8 mouse cellular contexts compared by ENCODE assay signal in genomic region chr6:118592662-118593376, GRCm38 (mm10). TPM values are rescaled to one million over a fixed set of nuclear protein-coding genes. Genes with fewer than 3 reads are reported as not detected.
DNase-seq lines count a peak whose midpoint lies in the region; ATAC-seq lines count a peak whose summit lies in the region.

No protein-coding gene starts in this region.

- 22% methylated on average over 21 of the region's 21 CpGs for WGBS in neural tube, embryonic 11.5 days
- 28% methylated on average over 21 of the region's 21 CpGs for WGBS in liver, embryonic 13.5 days (ENCODE audit: insufficient replicate concordance)

- H3K4me1 ChIP-seq in neural tube, embryonic 11.5 days (ENCODE audit: control insufficient read depth, insufficient read depth, low read length): peaks cover 4% of the 10 kb centered on the region; the same call in 1 of the 2 replicates
- peaks cover 11% of the 10 kb centered on the region for H3K4me1 ChIP-seq in liver, embryonic 13.5 days (replicated peaks)

- H3K4me2 ChIP-seq in neural tube, embryonic 11.5 days (ENCODE audit: low read depth): peak overlapping the region; percentile 87
- H3K4me2 ChIP-seq in liver, embryonic 13.5 days: peak overlapping the region; percentile 71

- H3K9me3 ChIP-seq in neural tube, embryonic 11.5 days (ENCODE audit: control insufficient read depth, low read length): no peaks in the 10 kb centered on the region
- no peaks in the 10 kb centered on the region for H3K9me3 ChIP-seq in liver, embryonic 13.5 days (replicated peaks)

- ATAC-seq in CD4-positive, CD25-positive, alpha-beta regulatory T cell, adult 4 months: no peak
- 0 out of 2 replicates have a peak, but pooled peaks have one; percentile 38 for ATAC-seq in neural tube, embryonic 11.5 days (ENCODE audit: insufficient read depth, low FRiP score, low TSS enrichment)
- ATAC-seq in liver, embryonic 13.5 days (ENCODE audit: low read depth): no peak

- no peak overlapping the region for H3K27ac ChIP-seq in neural tube, embryonic 11.5 days (ENCODE audit: low read depth, low read length)
- no peak overlapping the region for H3K27ac ChIP-seq in liver, embryonic 13.5 days

- peak overlapping the region; percentile 38 for H3K4me3 ChIP-seq in neural tube, embryonic 11.5 days (ENCODE audit: low read depth, low read length)
- H3K4me3 ChIP-seq in liver, embryonic 13.5 days (replicated peaks): peak overlapping the region; percentile 50

- no peaks in the 10 kb centered on the region for H3K36me3 ChIP-seq in neural tube, embryonic 11.5 days (ENCODE audit: control insufficient read depth, insufficient read depth, low read length)
- H3K36me3 ChIP-seq in liver, embryonic 13.5 days: no peaks in the 10 kb centered on the region

- peak overlapping the region; percentile 51 for H3K9ac ChIP-seq in neural tube, embryonic 11.5 days (ENCODE audit: low read length)
- peak overlapping the region; percentile 31; the same call in 1 of the 2 replicates for H3K9ac ChIP-seq in liver, embryonic 13.5 days

- peaks cover 7% of the 10 kb centered on the region; the same call in 1 of the 2 replicates for H3K27me3 ChIP-seq in neural tube, embryonic 11.5 days (ENCODE audit: control insufficient read depth, insufficient read depth, low read length)
- peaks cover 49% of the 10 kb centered on the region for H3K27me3 ChIP-seq in liver, embryonic 13.5 days

- DNase-seq in CD4-positive, CD25-positive, alpha-beta regulatory T cell, adult 2 months (ENCODE audit: low read depth, low spot score): peak; percentile 7
- DNase-seq in neural tube, embryonic 11.5 days (ENCODE audit: low spot score): no peak
- no peak for DNase-seq in neural tube, embryonic 10.5 days (ENCODE audit: extremely low spot score, low spot score)
- DNase-seq in liver, embryonic 13.5 days: no peak
- no peak for DNase-seq in spleen, postnatal 14 days (ENCODE audit: low spot score in 2 of 2)
- no peak for DNase-seq in frontal cortex, postnatal 36 days (ENCODE audit: low spot score in 2 of 2)
- no peak for DNase-seq in ovary, postnatal 36 days (ENCODE audit: low spot score)

RNA-seq across cellular contexts. Expression of gene Ankrd26, which starts 30.8 kb away (rescaled TPM):
- polyA plus RNA-seq in CD4-positive, CD25-positive, alpha-beta regulatory T cell, adult 4 months (2017; shearing (Covaris generic)): 10 to 100 TPM; 11.1 to 11.4 TPM
- polyA plus RNA-seq in neural tube, embryonic 11.5 days (2014; fragmentation: Nextera tagmentation; extraction: Ambion mirVana): 16.0 and 23.1 TPM in 2 replicates
- 8.0 and 9.0 TPM in 2 replicates for polyA plus RNA-seq in liver, embryonic 13.5 days (2015; fragmentation: Nextera tagmentation; extraction: Ambion mirVana)
